Mouse (Mus musculus) ES-E14 (cell line): Measurements from ENCODE around the gene Sept9. TPM values are rescaled to one million over a fixed set of nuclear protein-coding genes. Genes with fewer than 3 reads are reported as not detected.

Experiments
- DNase-seq: peaks from one replicate; pipeline ENCODE4 v3.0.0-alpha.2; 2013; ENCODE audit warnings: low read depth, low spot score
- H3K27ac ChIP-seq: 2 replicates; pipeline ENCODE4 v1.5.1; 2012; ENCODE audit warnings: low read depth, mild to moderate bottlenecking, low read length, moderate library complexity, mixed read lengths; ENCODE audit not compliant: poor library complexity, insufficient read depth, severe bottlenecking
- H3K36me3 ChIP-seq: 2 replicates; pipeline ENCODE4 v1.6.1; 2012; ENCODE audit warnings: mild to moderate bottlenecking, low read length, moderate library complexity, mixed read lengths; ENCODE audit not compliant: control insufficient read depth, poor library complexity, insufficient read depth, severe bottlenecking
- H3K4me1 ChIP-seq, 2 experiments: fragments of 150-350 bp in 1 of 2; sonication (generic) in 1 of 2; 2 replicates each; pipeline ENCODE4 v1.6.1; 2012; ENCODE audit warnings: low read length in 2 of 2, mild to moderate bottlenecking in 1 of 2, mixed read lengths in 1 of 2; ENCODE audit not compliant: control insufficient read depth in 2 of 2, insufficient read depth in 2 of 2, poor library complexity in 1 of 2
- H3K4me3 ChIP-seq, 2 experiments: fragments of 150-350 bp in 1 of 2; sonication (generic) in 1 of 2; 2 replicates each; pipeline ENCODE4 v1.5.1; 2012; ENCODE audit warnings: low read length in 2 of 2, low read depth in 1 of 2, mild to moderate bottlenecking in 1 of 2, mixed read lengths in 1 of 2; ENCODE audit not compliant: insufficient read depth in 1 of 2, poor library complexity in 1 of 2, severe bottlenecking in 1 of 2
- H3K9ac ChIP-seq: 2 replicates; pipeline ENCODE4 v1.6.1; 2012; ENCODE audit warnings: low read depth, mild to moderate bottlenecking, low read length, mixed read lengths; ENCODE audit not compliant: poor library complexity, insufficient read depth, severe bottlenecking
- H3K9me3 ChIP-seq: fragments of 150-350 bp; sonication (generic); 2 replicates; pipeline ENCODE4 v1.6.1; 2012; ENCODE audit warnings: low read depth, mild to moderate bottlenecking, low read length; ENCODE audit not compliant: control insufficient read depth, insufficient read depth
- CHD2 ChIP-seq: IDR thresholded peaks from 2 replicates; pipeline ENCODE4 v1.6.1; 2014; ENCODE audit warnings: mild to moderate bottlenecking, low read depth, low read length, inconsistent platforms
- HCFC1 ChIP-seq: IDR thresholded peaks from 2 replicates; pipeline ENCODE4 v1.6.1; 2012; ENCODE audit warnings: low read length, inconsistent platforms, borderline replicate concordance; ENCODE audit not compliant: insufficient read depth
- MAFK ChIP-seq: IDR thresholded peaks from 2 replicates; pipeline ENCODE4 v1.6.1; 2014; ENCODE audit warnings: mild to moderate bottlenecking, low read depth, low read length, inconsistent platforms; ENCODE audit not compliant: insufficient read depth
- ZC3H11A ChIP-seq: IDR thresholded peaks from 2 replicates; pipeline ENCODE4 v1.6.1; 2012; ENCODE audit warnings: low read depth, mild to moderate bottlenecking, inconsistent platforms, low read length, borderline replicate concordance
- ZNF384 ChIP-seq: IDR thresholded peaks from 2 replicates; pipeline ENCODE4 v1.6.1; 2012; ENCODE audit warnings: low read depth, low read length, inconsistent platforms
- in situ Hi-C, 2 experiments: fragments of 600-800 bp; cut with MboI; formaldehyde crosslinking; loops; one replicate each; pipeline ENCODE4 v1.15.1; 2025; ENCODE audit warnings: low sequenced_read_pairs in 2 of 2, inconsistent platforms in 1 of 2; ENCODE audit not compliant: unreplicated experiment in 2 of 2
- total RNA-seq: library from RNA; depleted of rRNA; stranded (reverse); fragments of 300-350 nt; gene quantifications from 2 replicates; pipeline ENCODE4 v1.2.3, GENCODE M21; 2012

Sept9 gene
- total RNA-seq, 1 experiment = 65.7 TPM

DNA sequence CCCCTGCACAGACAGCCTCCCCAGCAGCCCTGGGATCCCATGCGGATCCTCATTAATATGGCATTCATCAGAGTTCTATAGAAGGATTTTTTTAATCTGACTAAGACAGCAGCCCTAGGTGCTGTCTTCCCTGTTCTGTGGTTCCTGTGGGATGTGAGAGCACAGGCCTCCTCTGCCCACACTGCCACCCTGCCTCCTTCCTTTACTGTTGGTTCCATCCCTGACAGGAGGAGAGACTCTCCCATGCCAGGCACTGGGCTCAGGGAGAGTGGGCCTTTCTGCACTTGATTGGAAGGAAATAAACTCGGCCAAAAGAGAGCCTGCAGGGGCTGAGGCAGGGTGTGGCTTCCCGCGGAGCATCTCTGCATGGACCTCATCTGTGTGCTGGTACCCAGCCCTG is 174.4 kb downstream of the Sept9 start:
- H3K4me3 ChIP-seq = no peak overlapping the region
- peak overlapping the region; percentile 6; the same call in 1 of the 2 replicates for H3K9ac ChIP-seq
- no peak for DNase-seq
- no peak overlapping the region for H3K27ac ChIP-seq
- peaks cover 2 to 9% of the 10 kb centered on the region in 2 experiments; a peak in 2 of 4 replicates for H3K4me1 ChIP-seq
- in situ Hi-C loops = no loop called here
- TF ChIP-seq ZC3H11A (no peak), HCFC1 (no peak), CHD2 (no peak), MAFK (no peak), ZNF384 (no peak)
- no peaks in the 10 kb centered on the region for H3K36me3 ChIP-seq
- no peaks in the 10 kb centered on the region for H3K9me3 ChIP-seq

- in situ Hi-C loops = no loop called here
- H3K4me1 ChIP-seq = peaks cover 2 to 9% of the 10 kb centered on the region in 2 experiments; a peak in 2 of 4 replicates
- no peaks in the 10 kb centered on the region for H3K36me3 ChIP-seq
- DNase-seq = no peak
- H3K9me3 ChIP-seq = no peaks in the 10 kb centered on the region
- H3K27ac ChIP-seq = no peak overlapping the region
- no peak overlapping the region for H3K9ac ChIP-seq
- H3K4me3 ChIP-seq = no peak overlapping the region
- TF ChIP-seq CHD2 (no peak), HCFC1 (no peak), MAFK (no peak), ZC3H11A (no peak), ZNF384 (no peak)
Observed at GRCm38 (mm10) chr11:117374288-117374687, 174.8 kb downstream of the Sept9 start.

DNA sequence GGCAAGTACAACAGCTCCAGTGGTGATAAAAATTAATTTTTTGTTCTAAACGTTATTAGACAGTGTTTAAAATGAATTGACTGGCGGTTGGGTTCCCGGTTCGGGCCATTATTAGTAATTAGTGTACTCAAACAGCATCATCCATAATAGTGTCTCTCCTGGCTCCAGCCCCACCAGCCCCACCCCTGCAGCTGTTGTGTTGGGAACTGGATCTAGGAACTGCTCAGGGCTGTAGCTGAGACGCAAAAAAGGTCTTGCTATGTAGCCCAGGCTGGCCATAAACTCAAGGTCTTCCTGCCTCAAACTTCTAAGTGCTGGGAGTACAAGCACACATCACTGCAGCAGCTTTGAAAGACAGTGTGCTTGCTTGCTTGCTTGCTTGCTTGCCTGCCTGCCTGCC is 180.3 kb downstream of the Sept9 start:
- H3K4me3 ChIP-seq = no peak overlapping the region
- no peaks in the 10 kb centered on the region for H3K9me3 ChIP-seq
- no peak overlapping the region for H3K27ac ChIP-seq
- DNase-seq = no peak
- TF ChIP-seq ZNF384 = no peak
- TF ChIP-seq MAFK = no peak
- no peak for TF ChIP-seq HCFC1
- no peak for TF ChIP-seq ZC3H11A
- H3K4me1 ChIP-seq = peaks cover 4 to 7% of the 10 kb centered on the region in 2 experiments; a peak in 3 of 4 replicates
- no peaks in the 10 kb centered on the region for H3K36me3 ChIP-seq
- in situ Hi-C loops = loop anchor here in 1 of 2 experiments (25.0 kb wide), 1 partner anchor 433 kb away; the partner anchor contains the start of genes Gm20708 and Syngr2
- H3K9ac ChIP-seq = no peak overlapping the region

GRCm38 (mm10) chr11:117384235-117384634 is 184.8 kb downstream of the Sept9 start:
- Histone ChIP-seq H3K9me3 (no peaks in the 10 kb centered on the region), H3K9ac (no peak overlapping the region), H3K36me3 (no peaks in the 10 kb centered on the region), H3K27ac (no peak overlapping the region), H3K4me3 (no peak overlapping the region; a peak in 1 of 4 replicates), H3K4me1 (peaks cover 7 to 16% of the 10 kb centered on the region in 2 experiments; a peak in 3 of 4 replicates)
- no peak for DNase-seq
- no peak for TF ChIP-seq HCFC1
- TF ChIP-seq CHD2 = no peak
- no peak for TF ChIP-seq ZC3H11A
- no peak for TF ChIP-seq ZNF384
- no peak for TF ChIP-seq MAFK
- in situ Hi-C loops = loop anchor here in 1 of 2 experiments (25.0 kb wide), 1 partner anchor 428 kb away; the partner anchor contains the start of genes Gm20708 and Syngr2

DNA sequence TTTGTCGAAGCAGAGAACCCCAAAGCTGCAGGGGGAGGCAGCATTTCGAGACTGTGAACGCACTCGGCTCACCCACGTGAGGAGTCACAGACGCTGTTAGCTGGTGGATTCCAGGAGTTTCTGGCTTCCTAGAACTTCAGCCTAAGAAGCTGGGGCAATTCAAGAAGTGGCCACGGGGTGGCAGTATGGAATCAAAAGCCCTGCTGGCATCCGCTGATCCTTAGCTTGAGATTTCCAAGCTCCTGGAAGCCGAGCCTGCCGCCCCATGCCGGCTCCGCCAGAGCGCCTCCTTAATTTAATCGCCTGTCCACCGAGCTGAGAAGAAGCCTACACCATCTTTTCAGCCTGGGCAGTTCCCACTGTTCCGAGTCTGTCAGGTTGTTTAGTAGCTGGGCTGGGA is 185.4 kb downstream of the Sept9 start:
- Histone ChIP-seq H3K4me3 (0 out of 4 replicates have a peak overlapping the region, but pooled peaks of 1 of the 2 experiments have one; percentile 17), H3K27ac (no peak overlapping the region), H3K9ac (no peak overlapping the region), H3K36me3 (no peaks in the 10 kb centered on the region), H3K9me3 (no peaks in the 10 kb centered on the region), H3K4me1 (peaks cover 7 to 16% of the 10 kb centered on the region in 2 experiments; a peak in 3 of 4 replicates)
- in situ Hi-C loops = loop anchor here in 1 of 2 experiments (25.0 kb wide), 1 partner anchor 427 kb away; the partner anchor contains the start of genes Gm20708 and Syngr2
- TF ChIP-seq CHD2 = no peak
- peak; percentile 85 for TF ChIP-seq ZC3H11A
- DNase-seq = peak; percentile 96
